In the genomic region with DNA sequence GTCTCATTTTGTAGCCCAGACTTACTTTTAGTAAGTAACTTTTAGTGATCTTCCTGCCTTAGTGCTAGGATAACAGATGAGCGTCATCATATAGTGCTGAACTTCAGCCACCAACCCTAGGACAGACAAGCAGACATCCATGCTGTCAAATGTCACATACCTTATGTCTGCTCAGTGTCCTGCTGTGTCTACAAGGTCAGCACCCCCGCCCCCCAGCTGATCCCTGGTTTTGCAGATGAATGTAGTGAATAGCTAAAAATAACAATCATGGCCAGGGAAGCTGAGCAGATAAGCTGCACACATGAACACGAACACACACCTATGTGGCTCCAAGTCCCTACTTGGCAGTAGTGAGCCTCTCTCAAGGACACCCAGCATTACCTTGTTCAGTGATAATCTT, we compare ENCODE assay signal across 19 mouse cellular contexts.
"Had no signal": no experiment of that assay in that cellular context is flagged by ENCODE, and none has a peak within 500 bp of the region (broad histone marks: within the 10 kb centered on the region; RNA-seq: fewer than 3 reads in every experiment).

No protein-coding gene starts in this region.

- H3K36me3 ChIP-seq: limb, embryonic 12.5 days; liver, embryonic 13.5 days; lung, embryonic 15.5 days; midbrain, embryonic 12.5 days; neural tube, embryonic 13.5 days; stomach, embryonic 15.5 days had no signal

- H3K4me2 ChIP-seq: limb, embryonic 12.5 days; liver, embryonic 13.5 days; lung, embryonic 15.5 days; midbrain, embryonic 12.5 days; neural tube, embryonic 13.5 days; stomach, embryonic 15.5 days had no signal

- DNase-seq: kidney, postnatal 36 days; layer of hippocampus, adult 9-11 months; layer of hippocampus, postnatal 36 days; liver; liver, embryonic 13.5 days; liver, postnatal 0 days; lung, postnatal 14 days; right cerebral cortex, postnatal 14 days; thymus, adult 2 months; thymus, postnatal 25 days had no signal

- H3K4me1 ChIP-seq: limb, embryonic 12.5 days; liver, embryonic 13.5 days; midbrain, embryonic 12.5 days; neural tube, embryonic 13.5 days; stomach, embryonic 15.5 days had no signal

- H3K9ac ChIP-seq: limb, embryonic 12.5 days; liver, embryonic 13.5 days; liver, postnatal 0 days; lung, embryonic 15.5 days; midbrain, embryonic 12.5 days; neural tube, embryonic 13.5 days; stomach, embryonic 15.5 days had no signal

- H3K27me3 ChIP-seq: limb, embryonic 12.5 days; liver, embryonic 13.5 days; lung, embryonic 15.5 days; midbrain, embryonic 12.5 days; neural tube, embryonic 13.5 days; stomach, embryonic 15.5 days had no signal

- H3K4me3 ChIP-seq: limb, embryonic 12.5 days; liver, embryonic 13.5 days; lung, embryonic 15.5 days; megakaryocyte, embryonic 14.5 days; midbrain, embryonic 12.5 days; neural tube, embryonic 13.5 days; stomach, embryonic 15.5 days had no signal

- H3K27ac ChIP-seq: kidney, postnatal 0 days; limb, embryonic 12.5 days; liver, embryonic 13.5 days; lung, embryonic 15.5 days; macrophage; midbrain, embryonic 12.5 days; neural tube, embryonic 13.5 days; stomach, embryonic 15.5 days had no signal

- ATAC-seq: liver, postnatal 0 days; midbrain, embryonic 16.5 days had no signal

- H3K9me3 ChIP-seq: limb, embryonic 12.5 days; liver, embryonic 13.5 days; lung, embryonic 15.5 days; megakaryocyte, embryonic 14.5 days; midbrain, embryonic 12.5 days; neural tube, embryonic 13.5 days; stomach, embryonic 15.5 days had no signal
